Mouse (Mus musculus) brain, embryonic 14.5 days (tissue): ENCODE data around the gene Hmga1.

Experiments used
- CTCF ChIP-seq: fragments of 200-500 bp; IDR thresholded peaks from 2 replicates; pipeline ENCODE4 v1.5.1; 2012; ENCODE audit warnings: inconsistent platforms, mild to moderate bottlenecking, moderate library complexity, borderline replicate concordance; ENCODE audit not compliant: insufficient read depth, insufficient read length; ENCODE audit errors: extremely low read depth
- POLR2A ChIP-seq: fragments of 200-500 bp; IDR thresholded peaks from 2 replicates; pipeline ENCODE4 v1.6.1; 2012; ENCODE audit warnings: mild to moderate bottlenecking, inconsistent platforms, borderline replicate concordance; ENCODE audit not compliant: poor library complexity, insufficient read depth, insufficient read length, severe bottlenecking; ENCODE audit errors: extremely low read depth

DNA sequence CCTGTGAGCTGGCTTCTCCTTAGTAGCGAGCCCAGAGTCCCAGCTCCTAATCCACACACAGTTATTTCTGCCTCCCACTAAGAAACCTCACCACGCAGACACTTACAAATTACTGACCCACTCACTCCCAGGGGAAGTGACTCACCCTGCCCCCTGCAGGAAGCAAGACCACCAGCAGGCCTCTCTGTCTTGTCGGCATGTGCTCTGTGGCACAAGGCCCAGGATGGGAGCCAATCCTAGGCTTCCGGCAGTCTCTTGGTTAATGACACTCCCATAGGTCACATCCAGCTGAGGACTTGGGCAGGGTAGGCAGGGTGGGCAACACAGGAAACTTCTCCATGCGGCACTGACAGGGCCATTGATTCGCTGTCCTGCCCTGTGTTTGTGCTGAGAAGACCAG lies 21.2 kb downstream of the Hmga1 start:
- TF ChIP-seq POLR2A = no peak
- peak; percentile 37; the same call in 1 of the 2 replicates for TF ChIP-seq CTCF
